Mouse (Mus musculus): Measurements from ENCODE around the gene Triml2.

The Triml2 gene

DNA sequence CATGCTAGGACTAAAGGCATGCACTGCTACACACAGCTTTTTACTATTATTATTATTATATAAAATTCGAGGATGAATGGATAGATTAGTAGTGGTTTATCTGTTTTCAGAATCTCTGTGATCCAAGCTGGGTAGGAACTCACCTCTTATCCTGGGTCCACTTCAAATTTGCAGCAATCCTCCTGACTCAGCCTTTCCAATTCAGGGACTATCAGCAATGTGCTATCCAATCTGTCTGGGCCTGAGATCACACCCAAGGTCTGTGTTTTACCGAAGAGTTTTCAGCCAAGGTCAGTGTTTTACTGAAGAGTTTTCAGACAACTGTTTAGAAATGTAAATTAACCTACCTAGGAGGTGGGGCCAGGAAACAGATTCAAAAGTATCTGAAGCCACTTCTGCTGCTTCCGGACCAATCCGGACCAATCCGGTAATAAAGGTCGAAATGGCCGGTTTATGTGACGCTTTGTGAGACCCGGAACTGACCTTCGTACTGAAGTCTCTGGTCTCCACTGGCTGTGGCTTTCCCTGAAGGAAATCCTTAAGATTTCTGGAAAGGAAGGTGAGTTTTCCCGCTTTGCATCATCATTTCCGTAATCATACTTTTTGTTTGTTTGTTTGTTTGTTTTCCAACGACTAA is at the start of gene Triml2:
Gene Triml2 (plus strand): TSS at position 488 of the 637 bp plus-strand sequence.
- DNase-seq (ENCODE audit: low read depth): no peak

DNA sequence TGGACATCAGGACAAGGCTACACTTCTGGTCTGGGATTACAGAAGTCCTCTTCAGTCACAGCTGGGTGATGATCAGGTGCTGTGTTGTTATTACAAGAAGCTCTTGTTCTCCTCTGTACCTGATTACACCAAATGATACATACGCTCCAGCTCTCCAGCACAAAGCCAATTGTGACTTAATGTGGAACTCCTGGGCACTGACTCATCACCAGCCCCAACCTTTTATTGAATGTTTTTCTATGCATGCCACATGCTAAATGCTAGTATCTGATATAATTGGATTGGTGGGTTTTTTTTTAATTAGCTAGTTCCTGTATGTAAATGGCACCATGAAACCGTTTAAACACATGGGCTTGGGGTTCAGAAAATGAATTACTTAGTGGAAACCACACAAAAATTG is 39.0 kb upstream of the Triml2 start, which contains the start of gene Triml1:
Gene Triml1 (minus strand): TSS at position 101 of the 400 bp plus-strand sequence.
- no peak for DNase-seq (ENCODE audit: low read depth)

DNA sequence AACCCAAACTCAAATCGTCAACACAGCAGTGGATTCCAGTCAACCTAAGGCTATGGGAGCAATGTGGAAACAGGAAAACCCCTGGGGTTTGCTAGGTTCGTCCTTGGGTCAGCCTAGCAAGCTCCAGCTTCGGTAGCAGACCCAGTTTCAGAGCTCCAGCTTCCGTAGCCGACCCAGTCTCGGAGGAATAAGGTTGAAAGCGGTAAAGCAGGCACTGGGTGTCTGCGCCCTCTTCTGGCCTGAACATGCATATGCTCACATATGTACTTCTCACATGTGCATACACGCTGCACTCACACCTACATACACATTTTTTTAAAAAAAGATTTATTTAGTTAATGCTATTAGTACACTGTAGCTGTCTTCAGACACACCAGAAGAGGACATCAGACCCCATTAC is 31.0 kb upstream of the Triml2 start:
- no peak for DNase-seq (ENCODE audit: low read depth)

DNA sequence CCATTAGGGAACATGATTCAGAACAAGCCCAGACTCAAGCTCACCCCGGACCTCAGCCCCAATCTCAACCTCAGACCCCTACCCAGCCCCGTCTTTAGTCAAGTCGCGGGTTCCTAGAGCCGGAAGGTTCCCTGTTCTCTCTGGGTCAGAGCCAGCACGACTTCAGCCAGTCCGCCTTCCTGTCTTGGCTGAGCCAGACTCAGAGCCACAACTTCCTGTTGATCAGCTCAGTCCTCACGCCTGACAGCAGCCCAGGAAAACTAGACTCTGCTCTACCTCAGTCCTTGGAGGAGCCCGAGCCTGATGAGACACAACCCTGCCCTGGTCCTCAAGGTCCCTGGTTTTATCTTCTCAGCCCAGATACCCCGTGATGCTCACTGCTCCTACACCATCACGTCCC is 17.1 kb upstream of the Triml2 start:
- DNase-seq (ENCODE audit: low read depth): no peak

DNA sequence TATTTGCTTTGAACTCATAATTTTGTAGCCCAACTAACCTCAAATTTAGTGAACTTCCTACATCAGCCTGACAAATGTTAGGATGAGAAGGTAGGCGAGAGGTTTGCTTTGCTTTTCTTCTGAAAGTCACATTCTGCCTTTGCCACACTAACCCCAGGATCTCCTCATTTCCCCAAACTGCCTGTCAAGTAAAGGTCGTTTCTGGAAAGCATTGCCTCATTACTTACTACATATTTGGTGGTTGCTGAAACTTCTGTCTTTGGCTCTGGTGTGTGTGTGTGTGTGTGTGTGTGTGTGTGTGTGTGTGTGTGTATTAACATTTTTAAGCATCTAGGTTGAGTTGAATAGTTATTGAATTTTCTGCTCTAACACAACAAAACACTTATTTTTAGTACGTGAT is 15.9 kb upstream of the Triml2 start:
- no peak for DNase-seq (ENCODE audit: low read depth)

GRCm38 (mm10) chr8:43168083-43168482 is 12.3 kb upstream of the Triml2 start:
- no peak for DNase-seq (ENCODE audit: low read depth)

DNA sequence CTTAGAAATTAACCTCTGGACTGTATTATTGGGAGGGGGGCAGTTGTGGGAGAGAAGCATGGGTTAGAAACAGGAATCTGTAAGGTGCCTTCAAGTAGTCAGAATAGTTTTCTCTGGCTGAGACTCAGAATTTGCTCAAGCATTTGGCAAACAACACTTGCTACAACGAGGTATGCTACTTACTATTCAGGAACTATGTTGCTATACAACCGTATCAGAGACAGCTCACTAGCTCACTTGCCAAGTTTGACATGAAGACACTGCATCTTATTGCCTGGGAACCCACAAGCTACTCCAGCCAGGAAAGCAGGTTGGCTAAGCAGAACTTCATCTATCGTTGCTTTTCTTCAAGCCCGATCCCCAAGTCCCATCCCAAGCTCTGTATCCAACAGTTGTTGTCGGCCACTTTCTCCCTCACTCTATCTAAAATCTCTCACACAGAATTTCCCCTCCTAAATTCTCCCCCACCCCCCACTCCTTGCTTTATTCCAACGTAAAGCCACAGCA is 11.0 kb upstream of the Triml2 start:
- no peak for DNase-seq (ENCODE audit: low read depth)

DNA sequence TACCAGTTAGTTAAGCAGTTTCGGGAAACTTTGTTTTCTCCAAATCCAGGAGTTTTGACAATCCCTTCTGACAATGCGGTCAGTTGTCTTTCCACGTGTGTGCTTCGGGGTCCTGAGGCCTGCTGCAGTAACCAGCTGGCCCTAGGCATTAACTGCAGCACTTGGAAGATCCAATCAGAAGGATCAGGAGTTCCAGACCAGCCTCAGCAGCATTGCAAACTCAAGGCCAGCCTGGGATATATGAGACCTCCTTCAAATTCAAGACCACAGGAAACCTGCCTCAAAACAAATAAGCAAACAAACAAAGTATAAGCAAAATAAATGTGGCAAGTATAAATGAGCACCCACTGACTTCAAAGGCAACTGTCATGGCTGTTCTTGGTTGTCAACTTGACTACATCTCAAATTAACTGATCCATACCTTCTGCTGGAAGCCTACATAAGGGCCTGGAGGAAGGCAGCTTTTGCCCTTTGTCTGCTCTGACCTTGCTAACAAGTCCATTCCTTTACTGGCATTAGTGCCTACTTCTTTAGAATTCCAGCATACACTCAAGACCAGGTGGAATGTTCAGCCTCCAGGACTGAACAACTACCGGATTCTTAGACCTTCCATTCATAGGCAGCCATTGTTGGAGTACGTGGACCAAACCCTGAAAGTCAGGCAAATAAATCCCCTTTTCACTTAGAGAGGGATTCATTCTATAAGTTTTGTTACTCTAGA is 3.4 kb upstream of the Triml2 start:
- DNase-seq (ENCODE audit: low read depth): no peak

- no peak for DNase-seq (ENCODE audit: low read depth)
These were observed 2.1 kb upstream of the Triml2 start for GRCm38 (mm10) chr8:43178263-43178662.

DNA sequence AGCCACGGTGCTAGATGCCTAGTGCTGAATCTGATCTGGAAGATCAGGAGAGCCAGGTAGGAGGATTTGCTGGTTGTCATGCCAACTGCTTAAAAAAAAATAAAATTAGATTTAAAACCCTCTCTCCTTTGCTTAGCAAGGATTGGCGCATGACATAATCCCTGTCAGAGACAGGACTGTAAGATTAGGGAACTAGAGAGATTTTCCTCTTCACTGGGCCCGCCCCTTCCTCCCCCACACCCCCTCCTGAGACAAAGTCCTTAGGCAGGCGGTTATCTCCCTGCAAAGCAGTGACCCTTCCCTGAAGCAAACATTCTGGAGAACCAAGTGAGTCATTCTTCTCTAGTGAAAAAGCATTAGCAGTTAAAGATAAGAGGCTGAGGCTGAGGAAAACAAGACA is 1.2 kb upstream of the Triml2 start:
- DNase-seq (ENCODE audit: low read depth): no peak

DNA sequence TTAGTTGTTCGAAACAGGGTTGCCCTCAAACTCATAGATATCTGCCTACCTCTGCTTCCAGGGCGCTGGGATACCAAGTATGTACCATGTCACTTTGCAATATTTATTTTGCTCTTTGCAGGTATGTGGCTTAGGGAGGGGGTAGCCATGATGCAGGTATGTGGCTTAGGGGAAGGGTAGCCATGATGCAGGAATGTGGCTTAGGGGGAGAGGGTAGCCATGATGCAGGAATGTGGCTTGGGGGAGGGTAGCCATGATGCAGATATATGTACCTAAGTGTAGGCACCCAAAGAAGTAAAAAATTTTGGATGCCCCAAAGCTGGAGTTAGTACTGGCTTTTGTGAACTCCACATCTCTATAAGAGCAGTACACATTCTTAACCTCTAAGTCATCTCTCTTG is 1.9 kb downstream of the Triml2 start:
- DNase-seq (ENCODE audit: low read depth): no peak

DNA sequence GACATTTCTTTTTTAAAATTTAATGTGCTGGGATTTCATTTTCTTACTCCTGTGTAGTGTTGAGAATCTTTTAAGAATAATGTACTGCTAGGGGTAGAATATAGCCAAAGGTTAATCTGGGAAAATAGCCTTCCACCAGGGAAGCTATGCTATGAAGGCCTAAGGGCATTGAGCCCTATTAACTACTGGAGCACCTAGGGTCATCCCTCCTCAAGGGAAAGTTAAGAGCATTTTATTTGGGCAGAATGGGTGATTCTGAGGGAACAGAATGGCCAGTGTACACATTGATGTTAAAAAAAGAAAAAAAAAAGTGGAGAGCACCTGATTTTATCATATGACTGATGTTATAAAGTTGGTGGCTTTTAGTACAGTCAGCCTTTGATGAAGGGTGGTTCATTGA is 35.2 kb downstream of the Triml2 start:
- DNase-seq (ENCODE audit: low read depth): no peak

GRCm38 (mm10) chr8:43243326-43243725 is 63.0 kb downstream of the Triml2 start:
- DNase-seq (ENCODE audit: low read depth): no peak

All from NIH3T3 (cell line).